Mouse (Mus musculus): ENCODE data around the gene Gtf2f2.

DNA sequence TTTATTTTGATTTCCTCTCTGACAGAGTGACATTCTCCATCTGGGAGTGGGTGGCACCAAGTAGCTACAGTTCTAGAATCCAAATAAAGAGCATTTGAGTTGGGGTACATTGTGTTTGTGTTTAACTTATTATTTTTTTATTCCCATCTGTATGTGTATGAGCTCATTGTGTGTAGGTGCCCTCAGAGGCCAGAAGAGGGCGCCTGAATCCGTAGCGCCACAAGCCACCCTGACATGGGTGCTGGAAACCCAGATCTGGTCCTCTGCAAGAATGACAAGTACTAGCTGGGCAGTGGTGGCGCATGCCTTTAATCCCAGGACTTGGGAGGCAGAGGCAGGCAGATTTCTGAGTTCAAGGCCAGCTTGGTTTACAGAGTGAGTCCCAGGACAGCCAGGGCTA is 138.9 kb downstream of the Gtf2f2 start:
- TF ChIP-seq USF1 (IDR thresholded peaks at IDR 0.05; ENCODE audit: low read depth, low read length) (no peak), ZMIZ1 (IDR thresholded peaks at IDR 0.05; ENCODE audit: low read depth, low read length) (no peak), RAD21 (IDR thresholded peaks at IDR 0.05; ENCODE audit: low read depth, low read length) (no peak; the same call in 1 of the 2 replicates), ZC3H11A (IDR thresholded peaks at IDR 0.05; ENCODE audit: low read depth, low read length) (no peak)

Data from MEL (cell line).